Mouse (Mus musculus) left cerebral cortex, adult 2 months (tissue): ENCODE data around the gene Abca4. TPM values are rescaled to one million over a fixed set of nuclear protein-coding genes. Genes with fewer than 3 reads are reported as not detected.

Experiments
- DNase-seq, 2 experiments: peaks; one replicate each; pipeline ENCODE4 v3.0.0; 2021 to 2022; ENCODE audit warnings: low spot score in 2 of 2, mixed read lengths in 1 of 2; ENCODE audit errors: extremely low spot score in 1 of 2
- H3K27ac ChIP-seq: fragments of 200-600 bp; 2 replicates; pipeline ENCODE4 v1.8.1; 2022
- H3K4me3 ChIP-seq: fragments of 200-600 bp; 2 replicates; pipeline ENCODE4 v1.8.1; 2022
- CTCF ChIP-seq: fragments of 200-600 bp; IDR thresholded peaks from 2 replicates; pipeline ENCODE4 v1.8.1; 2022; ENCODE audit warnings: antibody characterized with exemption, mild to moderate bottlenecking, moderate library complexity
- intact Hi-C: fragments of 180-260 bp; cut with DNase I; formaldehyde crosslinking; loops from one replicate; pipeline ENCODE4 v1.15.1; 2025
- long read RNA-seq, 2 experiments: library from polyadenylated mRNA; stranded (forward); transcript quantifications; one replicate each; pipeline ENCODE4 v2.0.0; 2021; ENCODE audit warnings: borderline mapping rate in 2 of 2
- total RNA-seq, 2 experiments: library from RNA; stranded (reverse); gene quantifications; 2 replicates each; pipeline ENCODE4 v1.2.3; 2021

Gene Abca4
- 1 to 10 TPM; 2.0 to 2.1 TPM for total RNA-seq
- long read RNA-seq, experiment 1, partial matches to known transcripts: 0 of 3 reads
- long read RNA-seq, experiment 1, other reads (novel, unspliced or antisense): 3 of 3 reads
- long read RNA-seq, experiment 2, partial matches to known transcripts: 0 of 1 reads
- long read RNA-seq, experiment 2, other reads (novel, unspliced or antisense): 1 of 1 reads

DNA sequence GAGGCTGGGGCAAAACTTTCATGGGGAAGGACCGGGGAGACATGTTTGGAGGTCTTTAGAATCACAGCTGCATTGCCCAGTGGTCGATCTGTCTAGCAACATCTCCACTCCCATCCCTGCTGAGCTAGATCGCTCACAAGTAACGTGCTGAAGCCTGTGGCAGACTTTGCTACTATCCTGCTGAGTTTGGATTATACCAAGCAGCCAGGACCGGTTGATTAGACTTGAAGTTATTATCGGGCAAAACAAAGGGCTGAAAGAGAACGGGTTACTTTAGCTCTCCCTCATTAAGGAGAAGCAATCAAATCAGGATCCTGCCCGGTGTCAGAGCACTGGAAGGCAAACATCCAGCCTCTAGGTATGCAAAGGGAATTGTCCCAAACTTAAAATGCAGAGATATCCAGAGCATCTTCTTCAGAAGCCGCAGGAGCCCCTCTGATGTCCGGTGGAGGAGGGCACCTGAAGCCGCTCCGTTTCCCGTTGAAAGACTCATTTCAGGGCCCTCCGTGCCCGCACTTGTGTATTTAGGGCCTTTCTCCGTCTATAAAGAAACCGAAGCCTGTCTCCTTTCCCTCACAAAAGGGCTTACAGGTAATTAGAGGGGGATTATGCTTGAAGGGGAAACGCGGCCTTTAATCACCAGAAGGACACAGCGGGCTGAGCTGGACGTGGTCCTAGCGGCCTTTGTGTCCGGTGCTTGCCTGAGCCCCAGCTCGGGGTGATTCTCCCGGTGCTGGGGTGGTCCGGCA, at the start of gene Abca4:
Gene Abca4 (plus strand): TSS at position 645 of the 749 bp plus-strand sequence.
- DNase-seq: no peak
- TF ChIP-seq CTCF: no peak
- 0 out of 2 replicates have a peak within 1 kb of the TSS, but pooled peaks have one; percentile 9 for H3K4me3 ChIP-seq
- intact Hi-C loops: no loop called here
- H3K27ac ChIP-seq: no peak within 1 kb of the TSS

DNA sequence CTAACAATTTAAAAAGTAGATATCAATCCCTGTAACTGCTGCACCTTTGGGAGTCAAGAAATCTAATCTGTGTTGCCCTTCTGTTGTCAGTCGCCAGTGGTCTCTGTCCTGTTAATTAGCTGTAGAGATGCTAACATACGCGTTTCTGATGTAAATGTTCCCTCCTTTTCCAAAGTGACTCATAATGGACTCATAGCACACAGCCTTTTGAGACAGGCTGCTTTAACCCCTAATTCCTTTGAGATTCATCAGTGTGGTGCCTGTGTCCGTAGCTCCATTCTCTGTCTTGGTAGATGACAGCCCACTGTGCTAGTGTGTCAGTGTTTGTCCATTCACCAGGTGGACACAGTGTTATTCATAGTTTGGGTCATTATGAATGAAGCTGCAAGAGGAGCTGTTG, 49.1 kb upstream of the Abca4 start:
- no peak overlapping the region for H3K27ac ChIP-seq
- no peak for DNase-seq
- intact Hi-C loops: no loop called here
- no peak overlapping the region for H3K4me3 ChIP-seq
- TF ChIP-seq CTCF: no peak

DNA sequence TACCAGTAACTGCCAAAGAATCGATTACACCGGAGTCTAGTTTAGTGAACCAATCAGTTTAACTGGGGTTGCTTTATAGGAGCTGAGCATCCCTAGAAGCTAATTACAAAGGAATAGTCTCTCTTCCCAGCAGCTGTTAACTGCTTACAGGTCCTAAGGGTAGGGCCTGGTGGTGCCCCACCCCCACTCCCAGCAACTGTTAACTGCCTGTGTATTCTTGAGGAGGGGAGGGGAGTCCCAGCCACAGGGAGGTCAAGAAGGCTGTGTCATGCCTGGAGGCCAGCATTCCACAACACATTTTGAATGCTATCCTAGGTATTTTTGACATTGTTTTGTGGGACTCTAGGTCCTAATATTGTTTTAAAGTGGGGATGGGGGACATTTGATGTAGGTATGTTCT, 44.3 kb upstream of the Abca4 start:
- Histone ChIP-seq H3K27ac (no peak overlapping the region), H3K4me3 (no peak overlapping the region)
- no peak for DNase-seq
- intact Hi-C loops: no loop called here
- TF ChIP-seq CTCF: no peak

DNA sequence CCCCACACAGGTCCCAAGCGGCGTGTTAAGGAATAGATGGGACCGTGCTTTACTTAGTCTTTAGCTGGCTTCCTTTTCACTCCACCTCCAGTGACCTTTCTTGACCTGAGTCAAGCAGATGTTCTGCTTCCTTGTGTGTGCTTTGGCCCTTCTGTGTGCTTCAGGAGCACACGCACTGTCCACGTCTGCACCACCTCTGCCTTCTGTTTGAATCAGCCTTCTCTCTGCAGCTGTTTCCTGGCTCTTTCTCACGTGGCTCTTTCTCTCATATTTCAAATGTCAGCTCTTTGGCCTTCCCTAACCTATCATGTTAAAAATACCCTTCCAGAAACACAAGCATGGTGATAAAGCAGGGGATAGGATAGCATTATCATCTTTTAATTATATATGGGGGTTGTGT, 42.7 kb upstream of the Abca4 start:
- no peak for TF ChIP-seq CTCF
- intact Hi-C loops: no loop called here
- Histone ChIP-seq H3K4me3 (no peak overlapping the region), H3K27ac (no peak overlapping the region)
- no peak for DNase-seq

DNA sequence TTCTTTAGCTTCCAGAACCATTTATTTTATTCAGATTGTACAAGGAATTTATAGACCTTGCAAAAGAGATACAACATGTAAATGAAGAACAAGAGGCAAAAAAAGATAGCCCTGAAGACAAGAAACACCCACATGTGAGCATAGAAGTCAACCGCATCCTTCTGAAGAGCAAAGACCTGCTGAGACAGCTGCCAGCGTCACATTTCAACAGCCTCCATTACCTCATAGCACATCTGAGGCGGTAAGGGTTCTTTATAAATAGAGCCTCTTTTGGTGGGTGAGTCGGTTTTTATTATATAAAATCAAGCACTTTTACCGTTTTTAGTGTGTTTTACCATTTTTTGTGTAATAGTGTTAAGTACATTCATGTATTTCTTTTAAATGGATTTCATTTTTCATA, 34.4 kb upstream of the Abca4 start:
- DNase-seq: no peak
- no peak overlapping the region for H3K4me3 ChIP-seq
- H3K27ac ChIP-seq: no peak overlapping the region
- no peak for TF ChIP-seq CTCF
- intact Hi-C loops: no loop called here

DNA sequence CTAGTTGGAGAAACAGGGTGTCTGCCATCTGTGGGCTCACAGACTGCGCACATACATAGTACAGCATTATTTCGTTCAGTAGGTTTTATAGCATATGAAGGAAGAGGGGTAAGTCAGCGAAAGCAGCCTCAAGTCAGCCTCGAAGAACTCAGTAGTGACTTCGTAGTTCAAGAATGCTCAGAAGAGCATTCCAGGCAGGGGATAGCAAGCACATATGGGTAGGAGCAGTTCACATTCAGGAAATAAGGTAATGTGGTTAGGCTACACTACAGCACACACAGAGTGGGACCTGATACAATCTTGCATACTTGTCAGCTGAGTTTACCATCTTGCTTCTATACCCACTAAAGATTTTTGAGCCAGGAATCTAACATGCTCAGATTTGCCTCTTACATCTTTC, 34.0 kb upstream of the Abca4 start:
- intact Hi-C loops: no loop called here
- no peak for DNase-seq
- Histone ChIP-seq H3K4me3 (no peak overlapping the region), H3K27ac (no peak overlapping the region)
- TF ChIP-seq CTCF: no peak

DNA sequence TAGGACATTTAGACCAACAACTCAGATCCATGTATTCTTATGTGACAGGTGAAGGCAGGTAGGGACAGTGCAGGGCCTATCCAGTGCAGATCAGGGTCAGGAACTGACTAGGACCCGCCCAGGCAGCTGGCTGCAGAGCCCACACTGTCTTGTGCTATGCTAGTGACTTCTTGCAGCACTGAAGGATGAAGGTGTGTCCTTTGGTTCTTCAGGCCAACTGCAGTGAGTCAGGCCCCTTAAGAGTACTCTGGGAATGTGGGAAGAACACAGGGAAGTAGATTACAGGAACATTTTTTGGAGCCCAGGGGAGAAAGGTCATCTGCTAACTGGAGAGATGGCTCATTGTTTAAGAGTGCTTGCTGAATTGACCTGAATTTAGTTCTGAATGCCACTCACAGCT, 31.8 kb upstream of the Abca4 start:
- H3K4me3 ChIP-seq: no peak overlapping the region
- intact Hi-C loops: no loop called here
- no peak overlapping the region for H3K27ac ChIP-seq
- no peak for TF ChIP-seq CTCF
- no peak for DNase-seq

DNA sequence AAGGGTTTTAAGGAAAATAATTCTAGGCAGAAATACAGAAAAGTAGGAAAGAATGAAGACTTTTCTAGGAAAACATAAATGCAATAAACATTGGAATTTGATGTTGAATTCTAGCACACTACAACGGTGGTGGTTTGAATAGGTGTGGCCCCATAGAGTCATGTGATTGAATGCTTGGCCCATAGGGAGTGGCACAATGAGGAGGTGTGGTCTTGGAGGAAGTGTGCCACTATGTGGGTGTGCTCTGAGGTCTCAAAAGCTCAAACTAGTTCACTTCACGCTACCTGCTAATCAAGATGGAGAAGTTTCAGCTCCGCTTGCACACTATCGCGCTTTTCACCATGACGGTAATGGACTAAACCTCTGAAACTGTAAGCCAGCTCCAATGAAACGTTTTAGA, 25.8 kb upstream of the Abca4 start:
- TF ChIP-seq CTCF: no peak
- intact Hi-C loops: no loop called here
- Histone ChIP-seq H3K27ac (no peak overlapping the region), H3K4me3 (no peak overlapping the region)
- DNase-seq: no peak

DNA sequence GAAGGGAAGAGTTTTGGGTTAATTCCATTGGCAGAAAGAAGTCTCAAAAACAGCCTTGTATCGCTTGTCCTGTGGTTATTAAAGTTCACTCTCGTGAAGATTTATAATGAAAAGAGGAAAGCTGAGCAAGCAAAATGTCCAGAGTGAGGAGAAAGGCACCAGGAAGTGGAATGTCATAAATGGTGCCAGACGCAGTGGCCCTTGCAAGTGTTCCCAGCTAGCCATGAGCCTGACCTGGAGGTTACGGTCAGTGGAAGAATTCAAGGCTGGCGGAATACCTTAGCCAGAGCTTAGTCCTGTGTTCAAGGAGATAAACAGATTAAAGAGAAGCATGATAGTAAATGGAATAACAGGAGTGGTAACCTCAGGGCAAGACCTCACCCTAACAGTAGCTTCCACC, 25.1 kb upstream of the Abca4 start:
- no peak for DNase-seq

DNA sequence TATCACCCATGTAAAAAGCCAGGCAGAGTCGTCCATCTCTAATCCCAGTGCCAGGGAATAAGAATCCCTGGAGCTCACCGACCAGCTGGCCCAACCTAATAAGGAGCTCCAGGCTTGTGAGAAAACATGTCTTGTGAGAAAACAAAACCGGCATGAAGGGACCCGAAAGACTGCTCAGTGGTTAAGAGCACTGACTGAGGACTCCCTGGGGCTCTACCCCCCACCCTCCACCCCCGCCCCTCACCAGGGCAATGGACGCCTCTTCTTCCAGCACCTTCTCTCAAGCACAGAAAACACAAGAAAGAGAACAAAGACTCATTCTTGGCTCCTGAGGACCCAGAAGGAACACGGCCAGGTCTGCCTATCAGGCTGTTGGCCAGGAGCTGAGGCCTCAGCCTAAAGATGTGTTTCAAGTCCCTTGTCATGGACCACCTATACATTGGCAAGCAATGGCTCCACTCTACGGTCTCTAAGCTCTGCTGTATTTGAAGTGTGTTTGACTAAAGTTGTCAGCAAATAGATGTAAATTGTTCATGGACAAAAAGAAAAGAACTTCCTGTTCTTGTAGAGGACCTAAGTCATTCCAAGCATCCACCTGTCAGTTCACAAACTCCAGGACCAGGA, 23.1 kb upstream of the Abca4 start:
- H3K4me3 ChIP-seq: no peak overlapping the region
- intact Hi-C loops: no loop called here

More for the DNA sequence above, 25.1 kb upstream of the Abca4 start:
- TF ChIP-seq CTCF: no peak
- Histone ChIP-seq H3K27ac (no peak overlapping the region), H3K4me3 (no peak overlapping the region)
- intact Hi-C loops: no loop called here

DNA sequence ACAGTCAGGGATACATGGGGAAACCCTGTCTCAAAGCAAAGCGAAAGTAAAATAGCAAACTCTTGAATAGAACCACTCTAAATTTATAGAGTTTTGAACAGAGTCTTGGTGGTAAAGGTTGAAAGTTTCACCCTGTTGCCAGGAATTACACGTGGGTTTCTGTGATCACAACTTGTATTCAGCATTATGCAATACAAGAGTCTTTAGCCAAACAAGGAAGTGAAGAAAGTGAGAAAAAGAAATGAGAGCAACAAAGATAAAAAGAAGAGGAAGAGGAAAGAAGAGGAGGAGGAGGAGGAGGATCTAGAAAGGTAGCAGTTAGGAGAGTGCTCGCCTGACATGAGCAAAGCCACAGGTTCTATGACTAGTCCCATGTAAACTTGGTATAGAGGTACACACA, 21.9 kb upstream of the Abca4 start:
- no peak for DNase-seq
- intact Hi-C loops: no loop called here
- Histone ChIP-seq H3K4me3 (no peak overlapping the region), H3K27ac (no peak overlapping the region)
- TF ChIP-seq CTCF: no peak

More for the DNA sequence above, 23.1 kb upstream of the Abca4 start:
- DNase-seq: no peak
- no peak for TF ChIP-seq CTCF
- H3K27ac ChIP-seq: no peak overlapping the region

DNA sequence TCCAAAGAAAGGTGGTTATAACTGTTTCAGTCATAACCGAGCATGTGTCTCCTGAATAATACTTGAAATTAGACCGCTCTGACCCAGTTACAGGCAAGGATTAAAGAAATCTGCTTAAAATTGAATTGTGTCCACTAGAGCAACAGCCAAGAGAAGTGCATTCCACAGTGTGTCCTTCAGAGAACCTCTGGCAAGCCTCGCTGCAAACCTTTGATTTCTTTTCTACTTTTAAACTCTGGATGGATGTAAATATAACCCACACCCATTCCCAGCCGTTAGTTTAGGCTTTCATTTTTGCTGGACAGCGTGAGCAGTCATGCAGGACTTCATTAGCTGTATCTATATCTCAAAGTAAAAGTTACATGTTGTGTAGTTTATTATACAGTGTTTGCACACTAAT, 17.6 kb upstream of the Abca4 start:
- H3K4me3 ChIP-seq: no peak overlapping the region
- TF ChIP-seq CTCF: no peak
- no peak overlapping the region for H3K27ac ChIP-seq
- no peak for DNase-seq
- intact Hi-C loops: no loop called here
